Mouse (Mus musculus) hindbrain, embryonic 13.5 days (tissue): ENCODE results near the gene Cd3d. TPM values are rescaled to one million over a fixed set of nuclear protein-coding genes. Genes with fewer than 3 reads are reported as not detected.
A peak's percentile ranks its signal among the peaks of the same experiment; 100 is the strongest.
"Not testable (repeated sequence)": the region's sequence is repeated elsewhere in the genome, so short reads cannot be mapped to it uniquely, and the experiment has no call there.

Experiments used
- ATAC-seq: fragments of 200-750 bp; cut with Nextera tagmentation; 2 replicates; pipeline ENCODE4 v1.8.0; 2017; ENCODE audit warnings: moderate TSS enrichment; ENCODE audit not compliant: low FRiP score
- H3K27ac ChIP-seq: fragments of 300-500 bp; sonication (generic); 2 replicates; pipeline ENCODE4 v1.5.1; 2015; ENCODE audit warnings: inconsistent platforms, mild to moderate bottlenecking, moderate library complexity
- H3K27me3 ChIP-seq: fragments of 300-500 bp; sonication (generic); 2 replicates; pipeline ENCODE4 v1.6.1; 2015; ENCODE audit warnings: mild to moderate bottlenecking, inconsistent platforms
- H3K36me3 ChIP-seq: fragments of 300-500 bp; sonication (generic); 2 replicates; pipeline ENCODE4 v1.6.1; 2015; ENCODE audit warnings: mild to moderate bottlenecking, inconsistent platforms
- H3K4me1 ChIP-seq: fragments of 300-500 bp; sonication (generic); replicated peaks from 2 replicates; pipeline ENCODE4 v1.6.1; 2015; ENCODE audit warnings: inconsistent platforms
- H3K4me2 ChIP-seq: fragments of 300-500 bp; sonication (generic); 2 replicates; pipeline ENCODE4 v1.6.1; 2015; ENCODE audit warnings: inconsistent platforms, mild to moderate bottlenecking, moderate library complexity
- H3K4me3 ChIP-seq: fragments of 300-500 bp; sonication (generic); 2 replicates; pipeline ENCODE4 v1.5.1; 2015; ENCODE audit warnings: mild to moderate bottlenecking, inconsistent platforms
- H3K9ac ChIP-seq: fragments of 300-500 bp; sonication (generic); 2 replicates; pipeline ENCODE4 v1.6.1; 2015; ENCODE audit warnings: mild to moderate bottlenecking, inconsistent platforms
- H3K9me3 ChIP-seq: fragments of 300-500 bp; sonication (generic); 2 replicates; pipeline ENCODE4 v1.6.1; 2016; ENCODE audit warnings: inconsistent platforms
- WGBS: fragments of 180-500 bp; shearing (Covaris S2); methylation state at CpG from one replicate; pipeline ENCODE4 v1.1.7; 2015; 5-methylcytosine and 5-hydroxymethylcytosine counted together
- polyA plus RNA-seq: library from polyadenylated mRNA; unstranded; fragments of >200 nt; fragmentation: Nextera tagmentation; extraction: Ambion mirVana; gene quantifications from 2 replicates; pipeline ENCODE4 v1.2.1, GENCODE M21; 2015

Gene Cd3d
- polyA plus RNA-seq: not detected in 2 replicates

- Histone ChIP-seq H3K9ac (no peak within 1 kb of the TSS), H3K4me1 (no peaks in the 10 kb centered on the region), H3K9me3 (no peaks in the 10 kb centered on the region), H3K36me3 (no peaks in the 10 kb centered on the region), H3K4me2 (no peak within 1 kb of the TSS), H3K27me3 (peaks cover 25% of the 10 kb centered on the region), H3K27ac (no peak within 1 kb of the TSS), H3K4me3 (no peak within 1 kb of the TSS)
- no peak for ATAC-seq
- 84% methylated on average over 4 of the region's 4 CpGs for WGBS
These were observed at the start of gene Cd3d for GRCm38 (mm10) chr9:44981676-44982075. Gene Cd3d, plus strand, starts transcription at chr9:44981786.

- H3K36me3 ChIP-seq: peaks cover 92% of the 10 kb centered on the region
- H3K4me3 ChIP-seq: no peak overlapping the region
- no peak overlapping the region for H3K27ac ChIP-seq
- no peak overlapping the region for H3K9ac ChIP-seq
- no peak overlapping the region for H3K4me2 ChIP-seq
- 91% methylated on average over 4 of the region's 4 CpGs for WGBS
- H3K27me3 ChIP-seq: no peaks in the 10 kb centered on the region
- H3K4me1 ChIP-seq: no peaks in the 10 kb centered on the region
- H3K9me3 ChIP-seq: no peaks in the 10 kb centered on the region
- no peak for ATAC-seq
These were observed 39.8 kb upstream of the Cd3d start for GRCm38 (mm10) chr9:44941756-44942155.

- no peak overlapping the region for H3K4me2 ChIP-seq
- WGBS: 95% methylated on average over 4 of the region's 4 CpGs
- H3K27me3 ChIP-seq: no peaks in the 10 kb centered on the region
- no peak for ATAC-seq
- peaks cover 92% of the 10 kb centered on the region for H3K36me3 ChIP-seq
- H3K9me3 ChIP-seq: no peaks in the 10 kb centered on the region
- H3K4me1 ChIP-seq: no peaks in the 10 kb centered on the region
- H3K9ac ChIP-seq: no peak overlapping the region
- H3K4me3 ChIP-seq: no peak overlapping the region
- H3K27ac ChIP-seq: no peak overlapping the region
These were observed 39.2 kb upstream of the Cd3d start for GRCm38 (mm10) chr9:44942421-44942820.

GRCm38 (mm10) chr9:44946185-44946695 is 35.3 kb upstream of the Cd3d start:
- H3K9me3 ChIP-seq: no peaks in the 10 kb centered on the region
- no peak overlapping the region for H3K9ac ChIP-seq
- no peak for ATAC-seq
- H3K4me2 ChIP-seq: no peak overlapping the region
- no peaks in the 10 kb centered on the region for H3K4me1 ChIP-seq
- H3K27ac ChIP-seq: no peak overlapping the region
- peaks cover 96% of the 10 kb centered on the region for H3K36me3 ChIP-seq
- H3K27me3 ChIP-seq: no peaks in the 10 kb centered on the region
- no peak overlapping the region for H3K4me3 ChIP-seq
- WGBS: 96% methylated on average over 7 of the region's 7 CpGs

GRCm38 (mm10) chr9:44947836-44948235 is 33.8 kb upstream of the Cd3d start:
- Histone ChIP-seq H3K9me3 (no peaks in the 10 kb centered on the region), H3K4me1 (no peaks in the 10 kb centered on the region), H3K27ac (no peak overlapping the region), H3K27me3 (no peaks in the 10 kb centered on the region), H3K36me3 (peaks cover 95% of the 10 kb centered on the region), H3K4me2 (no peak overlapping the region), H3K9ac (no peak overlapping the region), H3K4me3 (no peak overlapping the region)
- ATAC-seq: no peak
- WGBS: 90% methylated on average over 5 of the region's 5 CpGs

GRCm38 (mm10) chr9:44954432-44954831 is 27.2 kb upstream of the Cd3d start:
- Histone ChIP-seq H3K4me3 (no peak overlapping the region), H3K27me3 (no peaks in the 10 kb centered on the region), H3K9ac (no peak overlapping the region), H3K36me3 (peaks cover 95% of the 10 kb centered on the region), H3K27ac (no peak overlapping the region), H3K4me1 (no peaks in the 10 kb centered on the region), H3K4me2 (no peak overlapping the region), H3K9me3 (no peaks in the 10 kb centered on the region)
- WGBS: 92% methylated on average over 3 of the region's 3 CpGs
- ATAC-seq: no peak

GRCm38 (mm10) chr9:44965126-44965832 is 16.3 kb upstream of the Cd3d start, which contains the start of gene Ube4a:
Gene Ube4a, minus strand, starts transcription at chr9:44965600.
- Histone ChIP-seq H3K9ac (peak within 1 kb of the TSS; percentile 87), H3K27ac (peak within 1 kb of the TSS; percentile 71), H3K4me3 (peak within 1 kb of the TSS; percentile 91), H3K4me1 (peaks cover 15% of the 10 kb centered on the region), H3K4me2 (peak within 1 kb of the TSS; percentile 89), H3K36me3 (peaks cover 24% of the 10 kb centered on the region), H3K9me3 (no peaks in the 10 kb centered on the region), H3K27me3 (0 out of 2 replicates have a peak, but pooled peaks cover 2% of the 10 kb centered on the region)
- peak; percentile 94 for ATAC-seq
- WGBS: under 1% methylated on average over 39 of the region's 39 CpGs

- ATAC-seq: peak; percentile 67
- Histone ChIP-seq H3K27me3 (peaks cover 6% of the 10 kb centered on the region; the same call in 1 of the 2 replicates), H3K4me2 (peak overlapping the region; percentile 70), H3K36me3 (peaks cover 18% of the 10 kb centered on the region), H3K4me1 (peaks cover 15% of the 10 kb centered on the region), H3K27ac (peak overlapping the region; percentile 71; the same call in 1 of the 2 replicates), H3K4me3 (peak overlapping the region; percentile 91), H3K9me3 (no peaks in the 10 kb centered on the region), H3K9ac (peak overlapping the region; percentile 66; the same call in 1 of the 2 replicates)
- 13% methylated on average over 10 of the region's 10 CpGs for WGBS
These were observed 15.6 kb upstream of the Cd3d start for GRCm38 (mm10) chr9:44965833-44966466.

GRCm38 (mm10) chr9:44966815-44967242 is 14.8 kb upstream of the Cd3d start:
- Histone ChIP-seq H3K4me1 (peaks cover 15% of the 10 kb centered on the region), H3K27me3 (peaks cover 9% of the 10 kb centered on the region; the same call in 1 of the 2 replicates), H3K4me3 (no peak overlapping the region), H3K9me3 (no peaks in the 10 kb centered on the region), H3K27ac (no peak overlapping the region), H3K4me2 (no peak overlapping the region), H3K36me3 (peaks cover 10% of the 10 kb centered on the region), H3K9ac (no peak overlapping the region)
- ATAC-seq: no peak
- WGBS: 28% methylated on average over 3 of the region's 3 CpGs

GRCm38 (mm10) chr9:44967763-44968162 is 13.8 kb upstream of the Cd3d start:
- Histone ChIP-seq H3K27me3 (peaks cover 11% of the 10 kb centered on the region), H3K4me1 (peaks cover 15% of the 10 kb centered on the region)
- not testable (repeated sequence) for H3K9me3 ChIP-seq, ATAC-seq, H3K4me2 ChIP-seq, H3K36me3 ChIP-seq, H3K9ac ChIP-seq, H3K4me3 ChIP-seq, H3K27ac ChIP-seq
- 89% methylated on average over 5 of the region's 5 CpGs for WGBS

- H3K4me3 ChIP-seq: no peak overlapping the region
- ATAC-seq: no peak
- no peaks in the 10 kb centered on the region for H3K36me3 ChIP-seq
- H3K9ac ChIP-seq: no peak overlapping the region
- no peaks in the 10 kb centered on the region for H3K9me3 ChIP-seq
- H3K27me3 ChIP-seq: peaks cover 28% of the 10 kb centered on the region
- no peak overlapping the region for H3K27ac ChIP-seq
- H3K4me2 ChIP-seq: no peak overlapping the region
- 79% methylated on average over 1 of the region's 1 CpGs for WGBS
- peaks cover 10% of the 10 kb centered on the region for H3K4me1 ChIP-seq
These were observed 12.1 kb upstream of the Cd3d start for GRCm38 (mm10) chr9:44969450-44969849.

- no peaks in the 10 kb centered on the region for H3K9me3 ChIP-seq
- no peak overlapping the region for H3K27ac ChIP-seq
- ATAC-seq: no peak
- no peak overlapping the region for H3K9ac ChIP-seq
- H3K27me3 ChIP-seq: peaks cover 50% of the 10 kb centered on the region
- H3K4me2 ChIP-seq: no peak overlapping the region
- WGBS: 80% methylated on average over 6 of the region's 6 CpGs
- H3K4me3 ChIP-seq: no peak overlapping the region
- no peaks in the 10 kb centered on the region for H3K4me1 ChIP-seq
- no peaks in the 10 kb centered on the region for H3K36me3 ChIP-seq
These were observed 3.8 kb upstream of the Cd3d start for GRCm38 (mm10) chr9:44977813-44978212.
